Mouse (Mus musculus) ES-E14 (cell line): ENCODE data around the gene Isx.

Source experiments
- MAFK ChIP-seq: IDR thresholded peaks from 2 replicates; pipeline ENCODE4 v1.6.1; 2014; ENCODE audit warnings: mild to moderate bottlenecking, low read depth, low read length, inconsistent platforms; ENCODE audit not compliant: insufficient read depth
- ZC3H11A ChIP-seq: IDR thresholded peaks from 2 replicates; pipeline ENCODE4 v1.6.1; 2012; ENCODE audit warnings: low read depth, mild to moderate bottlenecking, inconsistent platforms, low read length, borderline replicate concordance

- TF ChIP-seq MAFK (no peak), ZC3H11A (no peak)
Measured at GRCm38 (mm10) chr8:74874565-74874964, 1.6 kb downstream of the Isx start.
